Mouse (Mus musculus) midbrain, postnatal 0 days (tissue): ENCODE data around the gene Akap14. TPM values are rescaled to one million over a fixed set of nuclear protein-coding genes. Genes with fewer than 3 reads are reported as not detected.
"Not testable (repeated sequence)": the region's sequence is repeated elsewhere in the genome, so short reads cannot be mapped to it uniquely, and the experiment has no call there.

Experiments used
- ATAC-seq: fragments of 200-750 bp; cut with Nextera tagmentation; 2 replicates; pipeline ENCODE4 v1.8.0; 2017; ENCODE audit warnings: moderate number of reproducible peaks, mild to moderate bottlenecking, moderate TSS enrichment, moderate library complexity; ENCODE audit not compliant: low FRiP score
- DNase-seq: peaks from one replicate; pipeline ENCODE4 v3.0.0-alpha.2; 2015; ENCODE audit warnings: low spot score
- H3K27ac ChIP-seq: fragments of 300-500 bp; sonication (generic); 2 replicates; pipeline ENCODE4 v1.5.1; 2014; ENCODE audit warnings: low read depth, mild to moderate bottlenecking, low read length, mixed read lengths
- H3K27me3 ChIP-seq: fragments of 300-500 bp; sonication (generic); 2 replicates; pipeline ENCODE4 v1.6.1; 2014; ENCODE audit warnings: low read length, control low read depth, mixed read lengths; ENCODE audit not compliant: insufficient read depth
- H3K36me3 ChIP-seq: fragments of 300-500 bp; sonication (generic); 2 replicates; pipeline ENCODE4 v1.6.1; 2014; ENCODE audit warnings: low read length, control low read depth, mixed read lengths; ENCODE audit not compliant: insufficient read depth
- H3K4me1 ChIP-seq: fragments of 300-500 bp; sonication (generic); 2 replicates; pipeline ENCODE4 v1.6.1; 2014; ENCODE audit warnings: mild to moderate bottlenecking, control low read depth, antibody characterized with exemption, low read length, mixed read lengths; ENCODE audit not compliant: insufficient read depth
- H3K4me2 ChIP-seq: fragments of 300-500 bp; sonication (generic); 2 replicates; pipeline ENCODE4 v1.6.1; 2014; ENCODE audit warnings: low read depth, mild to moderate bottlenecking, low read length, mixed read lengths; ENCODE audit not compliant: poor library complexity, severe bottlenecking
- H3K4me3 ChIP-seq: fragments of 300-500 bp; sonication (generic); 2 replicates; pipeline ENCODE4 v1.5.1; 2014; ENCODE audit warnings: low read depth, mild to moderate bottlenecking, low read length, moderate library complexity
- H3K9ac ChIP-seq: fragments of 300-500 bp; sonication (generic); replicated peaks from 2 replicates; pipeline ENCODE4 v1.6.1; 2014; ENCODE audit warnings: mild to moderate bottlenecking, low read length, moderate library complexity, mixed read lengths; ENCODE audit not compliant: poor library complexity, severe bottlenecking
- H3K9me3 ChIP-seq: fragments of 300-500 bp; sonication (generic); 2 replicates; pipeline ENCODE4 v1.6.1; 2016; ENCODE audit warnings: low read length, control low read depth
- CTCF ChIP-seq: IDR thresholded peaks from 2 replicates; pipeline ENCODE4 v1.5.1; 2016; ENCODE audit warnings: antibody characterized with exemption, mild to moderate bottlenecking
- WGBS: fragments of 180-500 bp; shearing (Covaris S2); extraction: QIAGEN DNeasy Blood & Tissue Kit; methylation state at CpG from one replicate; pipeline ENCODE4 v1.1.7; 2014; 5-methylcytosine and 5-hydroxymethylcytosine counted together
- polyA plus RNA-seq: library from polyadenylated mRNA; unstranded; fragments of >200 nt; fragmentation: Nextera tagmentation; extraction: Ambion mirVana; gene quantifications from 2 replicates; pipeline ENCODE4 v1.2.1, GENCODE M21; 2015
- total RNA-seq: library from RNA; depleted of rRNA; stranded (reverse); fragments of >200 nt; gene quantifications from 2 replicates; pipeline ENCODE4 v1.2.3, GENCODE M21; 2014; rRNA removed

Akap14 gene
- total RNA-seq: 0.27 TPM in 1 of 2 replicates, not detected in the other
- 0.54 and 0.56 TPM in 2 replicates for polyA plus RNA-seq

DNA sequence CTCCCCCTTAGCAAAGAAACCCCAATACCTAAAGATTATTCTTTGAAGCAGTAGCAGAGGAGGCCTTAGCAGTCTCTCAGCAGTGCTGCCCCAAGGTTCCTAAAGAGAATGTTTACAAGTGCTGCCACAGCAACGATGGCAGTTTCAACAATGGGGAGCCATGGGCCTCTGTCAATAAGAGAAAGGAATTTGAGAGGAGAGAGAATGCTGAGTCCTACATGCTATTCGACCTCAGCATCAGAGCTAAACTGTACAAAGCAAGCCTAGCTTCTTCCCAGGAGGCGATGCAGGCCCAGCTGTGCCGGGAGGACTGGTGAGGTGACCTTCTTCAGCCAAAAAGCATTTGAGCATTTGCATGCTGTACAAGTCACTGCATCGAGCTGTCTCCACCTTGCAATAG, at the start of gene Akap14:
Akap14 (minus strand) TSS at position 101 of the 400 bp plus-strand sequence.
- Histone ChIP-seq H3K4me1 (no peaks in the 10 kb centered on the region), H3K27ac (no peak within 1 kb of the TSS), H3K27me3 (no peaks in the 10 kb centered on the region), H3K4me3 (no peak within 1 kb of the TSS), H3K36me3 (no peaks in the 10 kb centered on the region), H3K9ac (no peak within 1 kb of the TSS), H3K4me2 (no peak within 1 kb of the TSS), H3K9me3 (no peaks in the 10 kb centered on the region)
- DNase-seq: no peak
- no peak for TF ChIP-seq CTCF
- 44% methylated on average over 5 of the region's 5 CpGs for WGBS
- ATAC-seq: no peak

DNA sequence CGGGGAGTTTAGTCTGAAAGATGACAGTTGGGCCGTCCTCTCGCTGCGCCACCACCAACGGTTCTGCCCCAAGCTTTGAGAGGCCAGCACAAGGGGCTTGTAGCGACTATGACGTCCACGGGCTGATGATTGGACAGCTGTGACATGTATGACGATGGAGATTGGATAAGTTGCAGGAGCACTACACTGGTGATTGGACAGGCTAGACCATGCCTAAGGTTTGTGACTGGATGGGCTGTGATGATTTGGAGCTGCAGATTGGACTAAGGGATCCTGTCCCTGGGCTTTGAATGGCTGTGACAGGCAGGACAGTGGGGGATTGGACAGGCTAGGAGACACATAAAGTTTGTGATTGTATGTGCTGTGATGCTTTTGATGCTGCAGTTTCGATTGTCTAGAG, 42.3 kb upstream of the Akap14 start, which contains the start of gene Gm9:
Gm9 (minus strand) TSS at position 101 of the 400 bp plus-strand sequence.
- no peak within 1 kb of the TSS for H3K9ac ChIP-seq
- no peak within 1 kb of the TSS for H3K4me2 ChIP-seq
- no peaks in the 10 kb centered on the region for H3K4me1 ChIP-seq
- ATAC-seq: no peak
- WGBS: 83% methylated on average over 10 of the region's 10 CpGs
- no peaks in the 10 kb centered on the region for H3K27me3 ChIP-seq
- no peak within 1 kb of the TSS for H3K4me3 ChIP-seq
- no peak for TF ChIP-seq CTCF
- DNase-seq: no peak
- no peaks in the 10 kb centered on the region for H3K36me3 ChIP-seq
- no peak within 1 kb of the TSS for H3K27ac ChIP-seq
- no peaks in the 10 kb centered on the region for H3K9me3 ChIP-seq

DNA sequence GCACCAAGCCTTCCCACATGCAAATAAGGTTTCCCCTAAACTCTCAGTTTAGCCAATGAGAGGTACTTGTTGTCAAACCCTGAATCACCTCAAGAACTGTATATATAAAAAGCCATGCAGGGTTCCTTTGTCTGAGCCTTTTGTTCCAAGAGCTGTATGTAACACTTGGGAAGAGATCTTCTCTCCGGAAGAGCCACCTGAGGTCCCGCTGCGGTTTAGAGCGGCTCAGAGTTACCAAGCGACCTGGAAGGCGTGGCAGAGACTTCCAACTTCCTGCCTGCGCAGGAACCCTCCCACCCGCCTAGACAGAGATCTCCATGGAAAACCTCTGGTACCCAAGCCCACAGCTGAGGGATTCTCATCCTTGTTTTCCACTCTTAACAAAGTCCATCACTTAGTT, 30.0 kb upstream of the Akap14 start:
- no peak for TF ChIP-seq CTCF
- H3K4me1 ChIP-seq: no peaks in the 10 kb centered on the region
- H3K4me2 ChIP-seq: no peak overlapping the region
- H3K36me3 ChIP-seq: no peaks in the 10 kb centered on the region
- ATAC-seq: no peak
- H3K27ac ChIP-seq: no peak overlapping the region
- H3K9ac ChIP-seq: no peak overlapping the region
- H3K27me3 ChIP-seq: no peaks in the 10 kb centered on the region
- no peak overlapping the region for H3K4me3 ChIP-seq
- no peak for DNase-seq
- no peaks in the 10 kb centered on the region for H3K9me3 ChIP-seq
- WGBS: 54% methylated on average over 8 of the region's 8 CpGs

DNA sequence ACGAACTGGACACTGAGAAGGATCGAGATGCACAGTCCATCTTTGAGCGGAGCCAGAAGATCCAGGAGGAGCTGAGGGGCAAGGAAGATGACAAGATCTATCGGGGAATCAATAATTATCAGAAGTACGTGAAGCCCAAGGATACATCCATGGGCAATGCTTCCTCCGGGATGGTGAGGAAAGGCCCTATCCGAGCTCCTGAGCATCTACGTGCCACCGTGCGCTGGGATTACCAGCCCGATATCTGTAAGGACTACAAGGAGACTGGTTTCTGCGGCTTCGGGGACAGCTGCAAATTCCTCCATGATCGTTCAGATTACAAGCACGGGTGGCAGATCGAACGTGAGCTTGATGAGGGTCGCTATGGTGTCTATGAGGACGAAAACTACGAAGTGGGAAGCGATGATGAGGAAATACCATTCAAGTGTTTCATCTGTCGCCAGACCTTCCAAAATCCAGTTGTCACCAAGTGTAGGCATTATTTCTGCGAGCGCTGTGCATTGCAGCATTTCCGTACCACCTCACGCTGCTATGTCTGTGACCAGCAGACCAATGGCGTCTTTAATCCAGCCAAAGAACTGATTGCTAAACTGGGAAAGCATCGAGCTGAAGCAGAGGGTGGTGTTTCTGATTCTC, 23.2 kb upstream of the Akap14 start:
- TF ChIP-seq CTCF: no peak
- peak overlapping the region; percentile 73 for H3K27ac ChIP-seq
- no peaks in the 10 kb centered on the region for H3K36me3 ChIP-seq
- ATAC-seq (peak; percentile 25), DNase-seq (peak; percentile 11)
- H3K9me3 ChIP-seq: no peaks in the 10 kb centered on the region
- H3K4me2 ChIP-seq: peak overlapping the region; percentile 51
- peak overlapping the region; percentile 60 for H3K9ac ChIP-seq
- no peaks in the 10 kb centered on the region for H3K27me3 ChIP-seq
- no peaks in the 10 kb centered on the region for H3K4me1 ChIP-seq
- WGBS: 26% methylated on average over 28 of the region's 28 CpGs
- peak overlapping the region; percentile 43 for H3K4me3 ChIP-seq

DNA sequence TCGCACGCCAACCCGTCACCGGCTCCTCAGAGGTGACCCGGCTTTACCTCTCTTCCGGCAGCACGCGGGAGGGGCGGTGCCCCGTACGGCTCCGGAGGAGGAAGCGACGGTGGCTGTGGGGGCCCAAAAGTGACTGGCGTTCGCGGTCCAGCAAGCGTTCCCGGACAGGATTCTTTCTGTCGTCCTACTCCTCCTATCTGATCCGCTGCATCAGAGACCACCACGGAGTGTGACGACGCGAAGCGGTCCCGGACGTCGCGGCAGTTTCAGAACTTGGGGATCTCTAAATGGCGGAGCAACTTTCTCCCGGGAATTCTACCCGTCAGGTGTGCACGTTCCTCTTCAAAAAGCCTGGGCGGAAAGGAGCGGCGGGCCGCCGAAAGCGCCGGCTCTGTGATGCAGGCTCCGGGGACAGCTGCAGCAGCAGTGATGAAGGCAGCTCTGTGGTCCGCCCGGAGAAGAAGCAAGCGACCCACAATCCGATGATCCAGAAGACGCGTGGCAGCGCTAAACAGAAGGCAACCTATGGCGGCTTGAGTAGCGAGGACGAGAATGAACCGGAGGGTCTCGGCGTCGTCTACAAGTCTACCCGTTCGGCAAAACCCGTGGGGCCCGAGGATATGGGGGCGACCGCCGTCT, 22.6 kb upstream of the Akap14 start, which contains the start of the genes Ndufa1 and Rnf113a1:
Ndufa1 (minus strand) TSS at position 59 of the 639 bp plus-strand sequence.
Rnf113a1 (plus strand) TSS at position 141 of the 639 bp plus-strand sequence.
- Histone ChIP-seq H3K27ac (peak within 1 kb of the TSS; percentile 73), H3K9me3 (no peaks in the 10 kb centered on the region), H3K27me3 (no peaks in the 10 kb centered on the region), H3K4me2 (peak within 1 kb of the TSS; percentile 51), H3K4me1 (no peaks in the 10 kb centered on the region), H3K9ac (peak within 1 kb of the TSS; percentile 60), H3K4me3 (peak within 1 kb of the TSS; percentile 43), H3K36me3 (no peaks in the 10 kb centered on the region)
- WGBS: 28% methylated on average over 62 of the region's 63 CpGs
- DNase-seq (peak; percentile 83), ATAC-seq (peak; percentile 91)
- no peak for TF ChIP-seq CTCF

DNA sequence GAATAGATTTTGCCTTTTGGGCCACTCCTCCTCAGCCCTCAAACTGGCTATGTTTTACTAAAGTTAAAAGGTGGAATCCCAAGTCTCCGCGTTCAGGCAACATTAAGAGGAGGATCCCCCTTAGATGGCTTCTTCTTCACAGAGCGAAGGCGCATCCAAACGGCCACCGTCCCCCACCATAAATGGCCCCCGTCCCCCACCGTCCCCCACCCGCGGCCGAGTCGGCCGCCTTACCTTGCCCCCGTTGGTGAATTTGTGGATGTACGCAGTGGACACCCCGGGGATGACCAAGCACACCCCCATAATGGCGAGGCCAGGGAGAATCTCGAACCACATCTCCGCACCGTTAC, 22.1 kb upstream of the Akap14 start:
- Histone ChIP-seq H3K9ac (peak overlapping the region; percentile 60), H3K27me3 (no peaks in the 10 kb centered on the region), H3K4me2 (peak overlapping the region; percentile 51), H3K9me3 (no peaks in the 10 kb centered on the region), H3K36me3 (no peaks in the 10 kb centered on the region), H3K27ac (peak overlapping the region; percentile 73), H3K4me1 (no peaks in the 10 kb centered on the region), H3K4me3 (peak overlapping the region; percentile 43)
- peak; percentile 75 for ATAC-seq
- no peak for TF ChIP-seq CTCF
- DNase-seq: no peak
- WGBS: 26% methylated on average over 20 of the region's 20 CpGs

DNA sequence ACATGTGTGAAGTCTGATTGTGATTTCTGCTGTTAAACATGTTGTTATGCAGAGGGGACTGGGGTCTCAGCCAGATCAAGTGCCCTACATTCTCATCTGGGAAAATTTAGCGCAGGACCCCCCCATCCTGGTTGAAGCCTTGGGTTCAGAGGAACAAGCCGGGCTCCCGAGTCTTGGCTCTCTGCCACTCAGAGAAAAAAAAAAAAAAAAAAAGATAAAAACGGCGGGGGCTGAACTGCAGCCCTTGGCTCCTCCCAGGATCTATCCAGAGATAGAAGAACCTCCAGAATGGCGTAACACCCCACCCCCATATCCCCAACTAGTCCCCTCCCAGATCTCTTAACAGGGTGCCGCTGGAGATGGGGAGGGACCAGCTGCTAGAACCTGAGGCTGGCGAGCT, 15.8 kb upstream of the Akap14 start:
- H3K4me3 ChIP-seq, H3K27ac ChIP-seq, ATAC-seq, H3K4me2 ChIP-seq, H3K27me3 ChIP-seq, H3K4me1 ChIP-seq, H3K9ac ChIP-seq, DNase-seq, H3K36me3 ChIP-seq, H3K9me3 ChIP-seq: not testable (repeated sequence)
- WGBS: 74% methylated on average over 6 of the region's 8 CpGs
